Mouse (Mus musculus) frontal cortex, postnatal 25 days (tissue): ENCODE measurements around the gene Ap3b1.

ENCODE experiments used
- DNase-seq, 2 experiments: peaks; one replicate each; pipeline ENCODE4 v3.0.0; 2022; ENCODE audit warnings: low spot score in 2 of 2

Ap3b1 gene

GRCm38 (mm10) chr13:94375526-94376390 is 17.0 kb downstream of the Ap3b1 start:
- no peak for DNase-seq

DNA sequence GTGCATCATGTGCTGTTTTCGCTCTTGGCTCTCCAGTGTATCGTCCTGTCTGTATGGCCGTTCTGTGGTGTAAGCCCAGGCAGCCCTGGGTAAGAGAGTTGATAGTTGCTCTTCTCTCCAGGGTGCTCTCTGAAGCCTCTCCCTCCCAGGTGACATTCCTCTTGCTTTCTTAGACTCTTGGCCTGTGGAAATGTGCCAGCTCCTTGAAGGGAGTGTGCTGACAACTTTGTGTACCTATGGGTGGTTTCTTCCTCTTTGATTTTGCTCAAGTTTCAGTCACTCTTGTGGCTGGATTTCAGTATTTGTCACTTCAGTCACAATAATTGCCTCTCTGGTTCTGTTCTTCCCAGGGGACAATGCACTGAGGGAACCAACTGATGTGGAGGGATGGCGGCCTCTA is 20.2 kb downstream of the Ap3b1 start:
- DNase-seq: no peak

- DNase-seq: no peak
Measured at GRCm38 (mm10) chr13:94381427-94381826, 22.7 kb downstream of the Ap3b1 start.

- DNase-seq: no peak
Measured at GRCm38 (mm10) chr13:94381829-94382675, 23.3 kb downstream of the Ap3b1 start.

GRCm38 (mm10) chr13:94384931-94385570 is 26.3 kb downstream of the Ap3b1 start:
- no peak for DNase-seq

DNA sequence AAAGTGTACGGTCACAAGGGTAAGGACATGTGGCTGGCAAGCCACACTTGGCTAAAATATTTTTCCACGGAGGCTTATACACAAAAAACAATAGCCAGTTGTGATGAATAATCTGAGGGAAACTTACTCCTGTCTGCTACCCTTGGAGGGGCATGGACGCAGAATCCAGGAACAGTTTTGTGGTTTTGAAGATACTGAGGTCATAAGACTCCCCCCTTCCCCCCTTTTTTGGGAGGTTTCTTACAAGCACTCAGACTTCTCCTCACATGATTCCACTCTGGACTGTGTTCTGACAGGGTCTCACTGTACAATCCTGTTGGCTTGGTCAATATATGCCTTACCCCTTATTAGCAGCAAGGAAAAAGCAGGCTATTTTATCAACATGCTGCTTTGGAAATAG is 29.8 kb downstream of the Ap3b1 start:
- DNase-seq: no peak

GRCm38 (mm10) chr13:94389541-94389940 is 30.8 kb downstream of the Ap3b1 start:
- no peak for DNase-seq

DNA sequence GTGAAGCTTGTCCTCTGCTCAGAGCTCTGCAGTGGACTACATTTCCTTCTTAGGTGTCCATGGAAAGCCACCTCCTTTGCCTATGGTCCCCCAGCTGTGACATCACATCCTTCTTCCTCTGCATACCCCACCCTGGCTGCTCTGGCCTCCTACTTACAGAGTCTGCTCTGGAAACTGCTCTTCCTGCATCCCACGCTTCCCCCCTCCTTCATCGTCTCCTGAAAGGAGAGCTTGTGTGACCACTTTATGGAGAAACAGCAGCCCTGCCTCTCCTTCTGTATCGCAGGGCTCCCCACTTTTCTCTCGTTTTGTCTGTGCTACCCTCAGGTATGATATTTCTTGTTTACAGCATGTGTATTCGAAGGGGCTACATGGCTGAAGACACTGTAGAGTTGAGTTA is 33.5 kb downstream of the Ap3b1 start:
- DNase-seq: no peak

- no peak for DNase-seq
Measured at GRCm38 (mm10) chr13:94394486-94394885, 35.7 kb downstream of the Ap3b1 start.

GRCm38 (mm10) chr13:94395763-94396162 is 37.0 kb downstream of the Ap3b1 start:
- DNase-seq: no peak

DNA sequence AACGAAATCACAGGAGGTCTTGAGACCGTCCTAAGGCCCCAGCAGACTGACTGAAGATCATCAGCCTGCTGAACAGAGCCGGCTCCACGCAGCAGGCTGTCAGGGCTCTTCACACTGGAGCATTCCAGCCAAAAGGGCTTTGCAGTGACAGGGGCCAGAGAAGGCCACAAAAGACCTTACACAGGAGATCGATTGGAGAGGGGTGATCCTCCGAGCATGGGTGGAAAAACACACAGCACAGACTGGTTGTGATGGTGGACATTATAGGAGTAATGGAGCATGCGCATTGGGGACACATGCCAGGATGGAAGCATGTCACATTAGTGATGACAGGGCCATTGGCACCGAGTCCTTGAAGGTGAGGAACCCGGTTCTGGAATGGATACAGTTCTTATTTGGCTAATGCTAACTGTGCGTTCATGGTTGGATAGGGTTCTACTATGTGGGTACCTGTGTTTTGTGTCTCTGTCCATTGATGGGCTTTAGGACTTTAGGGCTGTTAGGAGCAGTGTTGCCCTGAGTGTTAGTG is 37.7 kb downstream of the Ap3b1 start:
- DNase-seq: no peak

GRCm38 (mm10) chr13:94398568-94399374 is 40.0 kb downstream of the Ap3b1 start:
- DNase-seq: no peak

GRCm38 (mm10) chr13:94400465-94400864 is 41.7 kb downstream of the Ap3b1 start:
- DNase-seq: no peak

DNA sequence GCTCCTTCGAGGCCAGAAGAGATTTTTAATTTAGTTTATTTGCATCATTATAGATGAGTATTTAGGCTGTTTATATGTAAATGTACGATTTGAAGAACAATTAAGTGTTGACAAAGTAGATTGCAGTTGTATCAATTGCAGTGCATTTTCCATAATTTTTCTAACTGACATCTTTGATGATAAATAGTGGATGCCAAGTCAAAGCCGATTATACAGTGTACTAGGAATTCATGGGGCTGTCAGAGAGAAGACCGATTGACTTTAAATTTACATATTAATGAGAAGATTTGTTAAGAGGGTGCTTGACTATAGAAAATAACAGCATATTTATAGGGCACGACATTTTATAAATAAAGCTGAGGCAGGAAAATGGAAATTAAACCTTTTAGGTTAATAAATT is 64.8 kb downstream of the Ap3b1 start:
- DNase-seq: no peak

DNA sequence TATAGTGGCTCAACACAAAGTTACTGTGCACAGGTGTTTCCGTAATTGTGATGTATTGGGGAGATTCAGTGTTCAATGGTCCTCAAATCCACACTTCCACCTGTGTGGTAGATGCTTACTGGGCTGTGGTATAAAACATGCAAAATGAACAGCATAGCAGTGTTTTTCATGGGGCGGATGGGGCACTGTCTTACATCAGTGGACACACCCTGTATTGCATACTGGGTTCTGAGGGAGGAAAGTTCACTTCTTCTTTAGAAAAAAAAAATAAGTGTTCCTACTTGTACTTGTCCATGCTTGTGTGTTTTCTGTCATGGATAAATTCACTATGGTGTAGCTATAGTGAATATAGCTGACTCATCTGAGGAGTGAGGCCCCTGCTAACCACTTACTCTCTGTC is 70.8 kb downstream of the Ap3b1 start:
- DNase-seq: no peak

GRCm38 (mm10) chr13:94439386-94439785 is 80.6 kb downstream of the Ap3b1 start:
- DNase-seq: no peak

DNA sequence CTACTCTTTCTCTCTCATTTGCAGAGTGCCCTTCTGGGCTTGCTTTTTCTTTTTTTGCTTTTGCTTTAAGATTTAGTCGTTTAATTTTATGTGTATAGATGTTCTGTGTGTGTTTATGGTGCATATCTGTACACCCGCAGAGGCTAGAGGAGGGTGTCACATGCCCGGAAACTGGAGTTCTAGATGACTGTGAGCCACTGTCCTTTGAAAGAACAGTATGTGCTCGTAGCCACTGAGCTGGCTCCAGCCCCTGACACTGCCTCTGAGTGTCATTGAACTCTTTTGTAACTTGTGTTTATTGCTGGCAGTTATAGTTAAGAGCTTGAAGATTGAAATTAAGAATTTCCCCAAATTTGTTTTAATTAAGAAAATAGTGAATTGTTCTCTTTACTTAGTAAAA is 82.4 kb downstream of the Ap3b1 start:
- DNase-seq: no peak

- DNase-seq: no peak
Measured at GRCm38 (mm10) chr13:94443411-94443810, 84.7 kb downstream of the Ap3b1 start.

DNA sequence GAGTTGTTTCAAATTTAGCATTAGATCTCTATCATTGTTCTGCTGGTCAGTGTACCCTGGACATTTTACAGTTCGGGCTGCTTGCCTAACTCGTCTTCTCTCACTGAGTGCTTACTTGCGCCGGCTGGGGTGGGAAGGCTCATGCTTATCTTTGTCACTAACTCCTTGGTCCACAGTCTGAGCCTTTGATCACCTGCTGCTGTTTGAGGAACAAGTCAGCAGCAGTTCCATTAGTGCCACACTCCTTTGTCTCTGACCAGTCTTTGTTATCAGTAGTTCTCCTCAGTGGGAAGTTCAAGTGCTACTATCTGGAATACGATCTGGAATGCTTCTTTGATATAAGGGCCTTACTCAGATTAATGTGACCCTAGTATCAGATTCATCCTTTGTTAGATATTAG is 86.3 kb downstream of the Ap3b1 start:
- DNase-seq: no peak

DNA sequence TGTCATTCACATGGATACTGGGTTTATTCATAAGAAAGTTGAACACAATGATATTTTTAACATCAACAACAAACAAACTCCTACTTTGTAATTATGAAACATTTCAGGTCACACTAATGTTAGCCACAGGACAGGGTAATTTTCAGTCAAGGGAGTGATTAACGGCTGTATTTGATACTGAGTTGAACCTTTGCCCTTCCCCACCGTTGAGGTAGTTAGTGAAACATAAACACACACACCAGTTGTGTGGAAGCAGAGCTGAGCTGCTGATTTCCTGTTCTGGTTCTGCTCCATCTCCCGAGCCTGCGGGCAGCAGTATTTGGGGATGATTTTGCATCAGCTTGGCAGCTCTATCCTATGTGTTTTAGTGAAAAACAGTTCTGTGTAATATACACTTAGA is 88.2 kb downstream of the Ap3b1 start:
- no peak for DNase-seq

GRCm38 (mm10) chr13:94449593-94449992 is 90.8 kb downstream of the Ap3b1 start:
- DNase-seq: no peak
